Mouse (Mus musculus) left cerebral cortex, postnatal 14 days (tissue): ENCODE results near the gene Gnaq. TPM values are rescaled to one million over a fixed set of nuclear protein-coding genes. Genes with fewer than 3 reads are reported as not detected.

ENCODE experiments used
- DNase-seq, 2 experiments: peaks; one replicate each; pipeline ENCODE4 v3.0.0; 2021 to 2022; ENCODE audit warnings: low spot score in 2 of 2, mixed read lengths in 1 of 2
- intact Hi-C: fragments of 180-260 bp; cut with DNase I; formaldehyde crosslinking; loops from one replicate; pipeline ENCODE4 v1.15.1; 2025
- total RNA-seq, 2 experiments: library from RNA; stranded (reverse); gene quantifications; 2 replicates each; pipeline ENCODE4 v1.2.3; 2021

The Gnaq gene
- total RNA-seq, 2 experiments from 2014 or later: 177 to 181 TPM

GRCm38 (mm10) chr19:16181852-16182475 lies 49.3 kb downstream of the Gnaq start:
- DNase-seq: no peak
- intact Hi-C loops: no loop called here

DNA sequence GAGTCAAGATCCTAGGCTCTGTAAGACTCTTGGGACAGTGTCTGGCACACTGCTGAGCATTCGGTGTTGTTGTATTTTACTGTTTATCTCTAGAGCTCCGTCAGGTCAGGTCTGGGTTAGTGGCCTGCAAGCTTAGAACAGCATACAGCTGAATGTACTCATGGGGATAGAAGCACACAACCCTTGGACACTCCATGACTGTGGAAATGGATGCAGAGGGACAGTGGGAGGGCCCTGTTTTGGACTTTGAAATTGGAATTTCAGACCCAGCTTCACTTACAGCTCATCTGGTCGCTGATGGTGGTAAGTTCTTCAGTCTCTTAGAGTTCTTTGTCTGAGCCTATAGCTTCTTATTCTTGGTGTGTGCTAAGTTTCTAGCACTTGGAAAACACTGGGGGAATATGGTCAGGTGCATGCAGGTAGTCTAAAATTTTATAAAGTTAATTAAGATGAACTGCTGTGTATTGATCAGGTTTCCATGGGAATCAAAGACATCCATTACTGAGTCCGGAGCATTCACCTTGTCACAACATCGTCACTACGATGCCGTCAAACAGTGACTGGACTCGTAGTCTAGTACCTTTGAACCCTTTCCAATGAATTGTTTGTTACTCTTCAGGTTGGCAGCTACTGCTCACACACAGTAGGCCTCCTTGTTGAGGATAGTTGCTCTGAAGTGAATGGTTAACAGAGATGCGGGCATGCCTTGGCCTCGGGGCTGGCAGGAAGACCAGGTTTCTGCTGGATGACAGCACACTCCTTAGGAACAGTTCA lies 51.1 kb downstream of the Gnaq start:
- no peak for DNase-seq
- intact Hi-C loops: no loop called here

- DNase-seq: no peak
- intact Hi-C loops: no loop called here
Measured at GRCm38 (mm10) chr19:16186984-16187383, 54.4 kb downstream of the Gnaq start.

GRCm38 (mm10) chr19:16187952-16188351 lies 55.3 kb downstream of the Gnaq start:
- intact Hi-C loops: no loop called here
- DNase-seq: no peak

GRCm38 (mm10) chr19:16189066-16189765 lies 56.6 kb downstream of the Gnaq start:
- DNase-seq: no peak
- intact Hi-C loops: no loop called here

GRCm38 (mm10) chr19:16198162-16198561 lies 65.5 kb downstream of the Gnaq start:
- no peak for DNase-seq
- intact Hi-C loops: no loop called here

DNA sequence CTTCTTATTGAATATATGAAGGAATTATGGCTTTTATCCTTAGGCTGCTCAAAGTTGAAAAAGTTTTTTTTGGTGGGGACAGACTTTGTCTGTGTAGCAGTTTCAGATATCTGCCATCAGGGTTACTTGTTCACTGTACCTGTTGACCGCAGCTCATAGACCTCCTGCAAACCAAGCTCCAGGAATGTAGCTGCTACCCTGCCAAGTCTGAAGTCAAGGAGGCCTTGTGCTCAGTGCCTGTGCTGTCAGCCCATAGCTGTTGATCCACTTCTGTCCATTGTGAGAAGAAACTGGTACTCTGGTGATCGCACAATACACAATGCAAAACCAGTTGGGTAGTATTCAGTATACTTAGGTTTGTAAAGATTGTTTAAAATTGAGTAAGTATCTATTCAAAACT lies 68.7 kb downstream of the Gnaq start:
- DNase-seq: no peak
- intact Hi-C loops: no loop called here

DNA sequence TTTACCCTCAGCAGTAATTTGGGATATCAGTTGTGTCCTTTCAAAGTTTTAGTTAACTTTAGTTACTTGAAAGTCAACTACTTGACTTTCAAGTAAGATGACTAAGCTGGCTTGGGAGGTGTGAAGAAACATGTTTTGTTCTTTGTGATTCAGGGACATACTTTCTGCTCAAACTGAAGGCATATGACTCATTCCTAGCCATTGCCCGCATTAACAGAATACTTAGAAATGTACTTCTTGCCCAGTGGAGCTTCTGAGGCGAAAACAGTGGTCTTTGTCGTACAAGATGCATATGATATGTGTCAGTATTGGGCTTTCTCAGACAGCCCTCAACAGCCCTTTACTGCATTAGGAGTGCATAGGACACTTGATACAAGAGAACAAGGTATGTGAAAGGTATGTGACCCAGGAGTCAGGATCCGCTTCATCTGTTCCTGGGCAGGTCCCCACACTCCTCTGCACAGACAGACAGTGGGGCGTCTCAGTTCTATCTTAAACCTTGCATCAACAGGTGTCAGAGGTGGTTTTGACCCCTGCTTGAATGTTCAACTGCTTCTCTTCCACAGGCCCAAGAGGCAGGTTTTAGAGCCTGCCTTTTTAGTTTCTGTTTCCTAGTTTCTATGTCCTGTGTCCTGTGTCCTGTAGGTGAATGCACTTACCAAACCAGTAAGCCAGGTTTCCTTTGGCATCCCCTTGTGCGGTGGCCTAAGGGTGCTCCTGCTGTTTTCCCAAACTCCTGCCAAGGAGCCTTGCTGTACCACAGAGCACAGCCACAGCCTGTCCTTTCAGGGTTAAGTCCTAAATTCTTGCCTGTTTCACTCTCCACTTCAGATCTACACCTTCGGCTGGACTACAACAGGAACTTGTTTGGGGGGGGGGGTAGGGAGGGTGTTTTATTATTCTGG lies 72.4 kb downstream of the Gnaq start:
- no peak for DNase-seq
- intact Hi-C loops: no loop called here

DNA sequence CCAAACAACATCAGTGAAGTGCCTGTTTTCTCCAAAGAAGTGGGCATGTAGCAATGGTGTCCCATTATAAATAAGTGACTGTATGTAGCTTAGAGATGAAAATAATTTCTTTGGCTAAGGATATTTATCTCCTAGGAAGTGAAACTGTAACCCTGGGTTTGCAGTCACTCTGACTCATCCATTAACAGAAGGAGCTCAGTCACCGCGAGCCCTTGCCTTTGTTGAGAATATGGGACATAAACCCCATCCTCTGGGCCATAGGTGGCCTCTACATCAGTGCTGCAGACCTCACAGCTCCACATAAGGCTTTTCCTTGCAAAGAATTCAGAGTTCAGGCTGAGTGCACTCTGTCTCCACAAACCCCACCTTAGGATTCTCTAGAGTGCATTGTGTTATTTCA lies 77.0 kb downstream of the Gnaq start:
- intact Hi-C loops: no loop called here

GRCm38 (mm10) chr19:16214946-16215345 lies 82.3 kb downstream of the Gnaq start:
- intact Hi-C loops: no loop called here
- no peak for DNase-seq

More for the DNA sequence above, 77.0 kb downstream of the Gnaq start:
- no peak for DNase-seq

DNA sequence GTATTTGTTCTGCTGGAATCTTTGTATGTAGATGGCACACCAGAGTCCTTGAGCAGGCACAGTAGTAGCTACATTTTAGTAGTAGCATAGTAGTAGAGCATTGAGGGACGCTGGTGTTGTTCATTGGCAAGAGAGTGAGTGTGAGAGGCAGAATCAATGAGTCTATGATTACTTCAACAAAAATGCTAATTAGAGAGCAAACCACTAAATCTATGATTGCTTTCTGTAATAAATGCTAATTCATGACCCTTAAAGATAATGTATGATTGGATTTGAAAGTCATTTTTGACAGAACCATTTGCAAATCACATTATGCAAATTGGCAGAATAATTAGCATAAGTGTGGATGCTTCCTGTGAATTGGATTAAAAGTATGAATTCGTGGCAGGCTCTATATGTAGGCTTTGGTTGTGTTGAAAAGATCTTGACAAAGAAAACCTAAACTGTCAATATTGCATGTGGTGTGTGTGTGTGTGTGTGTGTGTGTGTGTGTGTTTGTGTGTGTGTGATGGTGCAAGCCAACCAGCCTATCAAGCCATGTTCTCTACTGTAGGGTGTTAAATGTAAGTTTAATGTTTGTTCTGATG lies 82.9 kb downstream of the Gnaq start:
- intact Hi-C loops: no loop called here
- no peak for DNase-seq

GRCm38 (mm10) chr19:16219978-16220377 lies 87.3 kb downstream of the Gnaq start:
- intact Hi-C loops: no loop called here
- peak; percentile 20 to 31 for DNase-seq

DNA sequence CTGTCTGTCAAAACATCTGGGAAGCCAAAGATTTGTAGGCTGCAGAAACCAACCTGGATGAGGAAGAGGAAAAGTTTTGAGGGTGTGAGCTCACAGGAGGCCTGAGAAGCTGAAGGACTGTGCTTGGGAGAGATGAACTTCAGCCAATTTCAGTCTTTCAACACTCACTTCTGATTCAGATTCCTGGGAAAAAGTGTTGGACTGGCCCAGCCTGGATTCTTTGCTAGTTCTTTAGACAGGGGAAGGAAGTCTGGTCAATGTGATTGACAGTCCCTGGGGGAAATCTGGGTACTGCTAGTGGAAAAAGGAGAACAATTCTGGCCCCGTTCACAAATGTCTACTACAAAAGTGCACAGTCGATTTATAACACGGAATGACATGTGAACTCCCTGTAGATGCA lies 89.9 kb downstream of the Gnaq start:
- intact Hi-C loops: no loop called here
- no peak for DNase-seq

DNA sequence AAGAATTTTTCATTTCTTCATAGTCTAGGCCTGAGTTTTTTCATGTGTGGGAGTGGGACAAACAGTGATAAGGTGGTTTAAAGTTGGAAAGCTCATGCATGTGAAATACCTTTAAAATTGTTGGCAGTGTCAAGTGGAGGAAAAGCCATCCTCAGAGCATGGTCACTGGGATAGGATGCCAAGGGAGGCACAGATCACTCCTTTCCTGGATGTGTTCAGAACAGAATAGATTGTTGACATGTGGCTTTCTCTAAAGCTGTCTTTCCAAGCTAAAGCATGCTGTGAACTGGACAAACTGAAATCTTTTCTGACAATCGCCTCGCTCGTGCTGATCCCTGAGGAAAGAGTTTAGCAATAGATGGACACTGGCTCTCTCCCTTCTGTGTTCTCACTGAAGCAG lies 90.5 kb downstream of the Gnaq start:
- intact Hi-C loops: no loop called here
- DNase-seq: no peak

DNA sequence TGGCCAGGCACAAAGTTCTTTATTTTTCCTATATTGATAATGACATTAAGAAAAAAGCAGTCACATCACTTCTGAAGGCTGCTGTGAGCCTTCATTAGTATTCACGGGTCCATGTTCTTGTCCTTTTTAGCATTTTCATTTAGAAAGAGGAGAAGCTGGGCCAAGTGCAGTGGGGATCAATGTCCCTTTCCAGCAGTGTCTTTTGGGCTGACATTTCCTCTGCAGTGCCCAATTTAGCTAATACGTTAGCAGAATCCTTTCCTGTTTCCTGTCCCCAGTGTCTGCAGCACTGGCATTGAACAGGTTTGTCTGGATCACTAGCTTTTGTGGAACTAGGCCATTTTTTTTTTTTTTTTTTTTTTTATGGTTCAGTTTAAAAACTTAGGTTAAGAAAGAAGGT lies 92.2 kb downstream of the Gnaq start:
- no peak for DNase-seq
- intact Hi-C loops: no loop called here

DNA sequence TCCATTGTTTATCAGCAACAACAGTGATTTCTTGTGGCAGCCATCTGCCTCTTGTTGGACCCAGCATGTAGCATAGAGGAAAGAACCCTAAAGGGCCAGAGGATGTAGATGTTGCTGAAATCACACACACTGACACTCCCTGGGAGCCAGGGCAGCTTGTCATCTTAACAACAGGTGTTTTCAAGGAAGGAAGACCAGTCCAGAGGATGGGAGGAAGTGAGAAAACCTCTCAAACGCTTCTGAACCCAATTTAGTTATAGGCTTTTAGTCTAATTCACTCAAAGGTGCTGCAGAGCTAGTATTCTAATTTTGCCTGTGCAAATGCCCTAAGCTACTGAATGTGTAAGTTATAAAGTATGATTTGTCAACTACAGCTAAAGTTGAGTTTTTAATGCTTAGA lies 99.0 kb downstream of the Gnaq start:
- intact Hi-C loops: no loop called here
- no peak for DNase-seq

- intact Hi-C loops: no loop called here
Measured at GRCm38 (mm10) chr19:16235594-16235993, 103.0 kb downstream of the Gnaq start.

DNA sequence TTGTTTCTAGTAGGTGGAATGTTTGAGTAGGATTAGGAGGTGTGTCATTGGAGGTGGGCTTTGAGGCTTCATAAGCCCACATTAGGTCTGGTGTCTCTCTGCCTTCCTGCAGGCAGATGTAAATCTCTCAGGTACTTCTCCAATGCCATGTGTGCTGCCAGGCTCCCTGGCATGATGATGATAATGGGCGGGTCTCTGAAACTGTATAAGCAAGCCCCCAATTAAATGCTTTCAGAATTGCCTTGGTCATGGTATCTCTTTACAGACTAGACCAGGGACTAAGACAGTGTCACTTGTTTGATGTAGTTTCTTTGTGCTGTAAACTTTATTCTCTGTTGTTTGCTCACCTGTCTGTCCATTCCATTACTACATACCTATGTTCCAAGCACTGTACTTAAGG lies 104.4 kb downstream of the Gnaq start:
- no peak for DNase-seq
- intact Hi-C loops: no loop called here

More at GRCm38 (mm10) chr19:16235594-16235993, 103.0 kb downstream of the Gnaq start:
- no peak for DNase-seq

- intact Hi-C loops: no loop called here
- no peak for DNase-seq
Measured at GRCm38 (mm10) chr19:16238072-16238471, 105.4 kb downstream of the Gnaq start.
